Mouse (Mus musculus): ENCODE data around the gene A930017K11Rik. TPM values are rescaled to one million over a fixed set of nuclear protein-coding genes. Genes with fewer than 3 reads are reported as not detected.
A peak's percentile ranks its signal among the peaks of the same experiment; 100 is the strongest.

A930017K11Rik gene
- total RNA-seq, 2 experiments from 2014 or later, result not detected

DNA sequence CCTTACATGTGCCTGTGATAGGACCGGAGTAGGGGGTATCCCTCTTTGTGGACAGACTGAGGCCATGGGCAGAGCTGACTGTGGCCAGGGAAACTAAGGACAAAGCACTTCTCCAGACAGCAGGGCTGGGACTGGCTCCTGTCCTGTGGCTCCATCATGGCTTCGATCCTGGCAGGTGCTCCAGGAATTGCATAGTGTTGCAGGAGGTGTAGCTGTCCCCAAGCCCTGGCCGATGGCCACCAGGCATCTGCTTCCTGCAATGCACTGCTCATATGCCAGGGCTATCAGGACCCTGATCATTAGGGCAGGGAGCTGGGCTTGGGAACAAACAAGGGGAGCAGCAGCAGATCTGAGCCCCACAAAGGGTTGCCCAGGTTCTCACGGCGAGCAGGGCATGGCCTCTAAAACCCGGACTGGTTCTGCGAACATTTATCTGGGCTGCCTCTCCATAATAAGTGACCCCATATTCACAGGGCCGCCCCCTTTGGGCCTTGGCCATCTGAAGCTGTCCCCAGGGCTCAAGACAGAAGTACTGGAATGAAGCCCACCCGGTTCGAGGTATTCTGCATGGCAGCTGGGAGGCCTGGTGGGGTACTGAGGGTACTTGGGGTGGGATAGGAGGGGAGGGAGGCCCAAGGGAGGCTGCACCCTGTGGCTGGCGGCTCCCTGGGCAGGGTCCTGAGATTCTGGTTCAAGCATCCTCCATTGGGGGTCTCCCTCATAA is 6.6 kb upstream of the A930017K11Rik start:
- no peak for DNase-seq

DNA sequence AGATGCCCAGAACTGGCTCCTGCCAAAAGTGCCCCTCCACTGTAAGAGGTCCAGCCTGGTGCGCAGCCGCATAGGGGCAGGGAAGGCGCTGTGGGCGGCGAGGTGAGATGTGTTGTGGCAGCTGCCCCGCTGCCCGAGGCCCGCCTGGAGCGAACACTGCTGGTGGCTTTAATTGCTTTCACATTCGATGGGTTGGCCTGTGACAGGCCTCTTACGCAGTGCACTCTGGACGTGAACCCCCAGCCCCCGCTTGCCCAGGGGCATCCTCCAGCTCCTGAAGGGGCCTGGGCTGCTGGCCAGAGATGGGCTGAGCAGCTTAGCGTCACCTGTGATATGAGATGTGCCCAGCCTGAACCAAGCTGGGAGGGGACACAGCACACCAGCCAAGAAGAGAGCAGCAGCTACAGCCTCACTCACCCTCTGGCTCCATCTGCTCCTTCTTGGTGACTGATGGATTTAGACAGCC is 5.3 kb upstream of the A930017K11Rik start:
- DNase-seq, result no peak

DNA sequence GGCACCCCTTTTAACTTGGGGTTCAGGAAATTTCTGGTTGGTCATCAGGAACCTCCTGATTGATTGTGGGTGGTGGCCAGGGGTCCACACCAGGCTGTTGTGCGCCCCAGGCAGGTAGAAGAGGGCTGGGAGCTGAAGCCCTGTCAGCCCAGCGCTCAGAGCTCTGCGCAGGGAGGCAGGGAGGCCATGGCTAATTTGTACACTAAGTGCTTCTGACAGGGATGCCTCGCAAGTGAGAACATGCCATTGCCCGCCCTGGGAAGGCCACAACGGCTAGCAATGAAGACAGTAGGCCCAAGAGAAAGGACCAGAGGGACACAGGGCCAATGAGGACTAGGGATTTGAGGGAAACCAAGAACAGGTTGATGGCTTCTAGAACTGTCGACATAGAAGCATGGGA is 4.3 kb upstream of the A930017K11Rik start:
- no peak for DNase-seq

DNA sequence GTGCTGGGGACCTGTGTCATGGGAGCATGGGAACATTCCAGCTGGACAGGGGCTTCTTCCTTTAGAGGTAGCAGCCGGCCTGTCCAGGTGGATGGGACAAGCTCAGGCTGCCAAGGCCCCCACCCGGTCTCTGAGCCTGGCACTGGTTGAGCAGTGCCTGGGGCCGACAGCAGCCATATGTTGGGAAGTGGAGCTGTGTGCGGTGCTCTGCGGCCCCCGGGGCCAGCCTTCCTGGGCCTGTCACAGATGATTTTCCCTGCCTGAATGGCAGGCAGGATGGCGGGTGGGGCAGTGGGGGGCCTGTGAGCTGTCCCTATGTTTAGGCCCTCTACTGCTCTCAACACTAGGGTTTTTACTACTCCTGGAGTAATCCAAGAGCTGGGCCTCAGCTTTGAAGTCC is 3.8 kb upstream of the A930017K11Rik start:
- DNase-seq, result no peak

DNA sequence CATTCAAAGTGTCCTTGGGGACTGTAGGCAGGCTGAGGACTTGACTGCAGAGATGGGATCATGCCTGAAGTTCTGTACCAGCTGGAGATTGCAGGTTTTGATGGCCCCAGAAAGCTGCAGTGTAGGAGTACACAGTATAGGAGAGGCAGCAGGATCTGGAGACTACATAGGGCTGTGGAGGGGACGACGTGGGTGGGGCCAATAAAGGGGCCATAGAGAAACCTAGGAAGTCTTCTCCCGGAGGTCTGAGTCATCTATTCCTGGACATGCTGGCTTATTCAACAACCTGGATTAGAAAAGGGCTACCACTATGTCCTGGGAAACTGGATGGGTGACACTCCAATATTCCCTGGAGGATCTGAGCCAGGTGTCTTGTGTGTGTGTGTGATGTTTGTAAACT is 3.4 kb upstream of the A930017K11Rik start:
- DNase-seq, result no peak

DNA sequence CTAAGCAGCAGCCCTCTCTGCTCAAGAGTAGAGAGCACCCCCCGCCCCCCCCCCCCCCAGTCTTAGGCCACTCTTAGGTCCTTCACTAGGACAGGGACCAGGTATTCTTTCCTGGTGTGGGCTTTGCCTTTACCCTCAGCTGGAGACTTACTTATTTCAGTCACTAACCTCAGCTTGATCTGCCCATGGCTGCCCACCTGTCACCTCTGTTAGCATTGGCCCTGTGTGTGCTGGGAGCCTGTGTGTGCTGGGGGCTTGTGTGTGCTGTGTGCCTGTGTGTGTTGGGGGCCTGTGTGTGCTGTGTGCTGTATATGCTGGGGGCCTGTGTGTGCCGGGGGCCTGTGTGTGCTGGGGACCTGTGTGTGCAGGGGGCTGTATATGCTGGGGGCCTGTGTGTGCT is 2.3 kb upstream of the A930017K11Rik start:
- no peak for DNase-seq

DNA sequence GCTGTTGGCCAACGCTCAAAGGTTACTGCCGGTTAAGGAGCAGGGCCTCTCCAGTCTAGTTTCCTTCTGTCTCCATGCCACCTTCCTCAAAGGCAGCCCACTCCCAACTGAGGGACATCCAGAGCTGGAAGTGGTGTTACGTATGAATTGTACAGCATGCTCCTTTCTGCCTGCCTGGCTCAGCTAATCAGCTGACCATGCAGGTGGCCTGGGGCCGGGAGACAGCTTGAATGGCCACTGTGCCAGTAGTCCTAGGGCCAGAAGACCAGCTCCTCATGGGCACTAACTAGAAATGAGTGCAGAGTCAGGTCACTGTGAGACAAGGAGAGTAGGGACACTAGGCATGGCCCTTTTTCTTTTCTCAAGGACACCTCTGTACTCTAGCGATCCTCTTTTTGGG is 796 bp upstream of the A930017K11Rik start:
- no peak for DNase-seq

DNA sequence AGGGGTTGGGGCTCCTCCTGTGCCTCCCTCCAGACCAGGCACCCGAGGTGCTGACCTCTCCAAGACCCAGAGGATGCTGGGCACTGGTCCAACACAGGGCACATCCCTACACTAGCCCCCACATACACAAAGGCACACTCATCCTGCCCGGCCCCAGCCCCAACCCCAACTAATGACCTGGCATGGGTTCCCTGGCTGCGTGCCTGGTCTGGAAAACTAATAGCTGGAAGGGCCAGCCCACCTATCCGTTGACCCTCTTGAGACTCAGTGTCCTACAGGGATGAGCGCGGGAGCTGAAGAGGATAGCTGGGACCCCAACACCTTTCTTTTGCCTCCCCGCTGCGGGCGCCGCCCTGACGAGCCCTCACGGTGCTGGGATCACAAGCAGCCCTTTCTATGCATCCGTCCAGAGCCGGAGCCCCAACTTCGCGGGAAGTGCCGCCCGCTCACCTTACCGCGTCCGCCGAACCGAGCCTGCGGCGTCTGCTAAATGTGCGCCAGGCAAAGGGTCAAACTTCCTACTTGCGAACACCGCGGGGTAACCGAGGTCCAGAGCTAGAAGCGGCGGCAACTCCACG is 1.1 kb downstream of the A930017K11Rik start:
- peak; percentile 23 for DNase-seq

DNA sequence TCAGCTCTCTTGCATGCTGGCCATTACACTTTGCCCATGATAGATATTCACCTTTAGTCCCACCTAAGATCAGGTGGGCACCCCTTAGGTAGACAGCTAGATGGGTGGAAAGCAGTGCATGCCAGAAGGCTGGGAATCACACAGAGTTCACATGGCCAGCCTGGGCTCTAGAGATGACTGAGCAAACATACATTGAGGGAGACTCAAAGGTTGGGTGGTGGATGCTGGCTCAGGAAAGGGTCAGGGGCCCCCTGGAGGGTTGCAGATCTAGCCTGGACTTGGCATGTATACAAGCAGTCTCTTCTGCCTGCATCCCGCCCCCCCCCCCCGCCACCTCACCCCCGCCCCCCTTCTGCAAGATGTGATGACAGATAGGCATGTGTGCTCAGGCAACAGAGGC is 1.7 kb downstream of the A930017K11Rik start:
- no peak for DNase-seq

DNA sequence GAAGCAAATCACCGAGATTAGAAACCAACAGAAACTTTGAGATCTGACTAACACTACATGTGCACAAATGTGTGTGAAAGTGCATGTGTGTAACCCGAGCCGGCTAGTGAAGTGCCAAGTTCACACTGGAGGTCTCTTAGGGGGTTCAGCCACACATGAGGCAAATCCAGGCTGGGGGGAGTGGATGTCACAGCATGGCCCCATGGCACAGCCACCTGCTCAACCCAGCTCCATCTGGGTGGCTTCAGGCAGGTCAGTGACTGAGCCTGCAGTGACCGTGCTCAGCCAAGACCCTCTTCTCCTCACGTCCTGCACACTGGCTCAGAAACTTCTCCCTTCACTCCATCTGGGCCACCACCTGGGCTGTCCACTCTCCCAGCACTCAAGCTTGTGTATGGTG is 2.4 kb downstream of the A930017K11Rik start:
- DNase-seq, result no peak

DNA sequence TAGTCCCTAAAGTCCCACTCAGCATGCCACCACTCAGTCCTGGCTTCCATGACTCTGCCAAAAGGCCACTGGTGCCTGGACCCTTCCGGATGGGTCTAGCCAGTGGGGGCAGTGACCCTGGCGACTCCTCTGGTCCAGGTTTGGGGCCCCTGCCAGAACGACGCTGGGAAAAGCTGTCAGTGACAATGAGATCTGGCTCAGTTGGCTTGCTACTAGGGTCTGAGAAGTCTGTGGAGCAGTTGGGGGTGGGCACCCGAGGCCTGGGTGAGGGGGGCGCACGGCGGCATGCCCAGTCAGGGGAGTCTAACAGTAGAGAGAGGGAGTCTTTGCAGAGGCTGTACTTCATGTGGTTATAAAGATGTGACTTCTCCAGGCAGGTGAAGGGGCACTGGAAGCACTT is 4.3 kb downstream of the A930017K11Rik start:
- DNase-seq, result no peak

DNA sequence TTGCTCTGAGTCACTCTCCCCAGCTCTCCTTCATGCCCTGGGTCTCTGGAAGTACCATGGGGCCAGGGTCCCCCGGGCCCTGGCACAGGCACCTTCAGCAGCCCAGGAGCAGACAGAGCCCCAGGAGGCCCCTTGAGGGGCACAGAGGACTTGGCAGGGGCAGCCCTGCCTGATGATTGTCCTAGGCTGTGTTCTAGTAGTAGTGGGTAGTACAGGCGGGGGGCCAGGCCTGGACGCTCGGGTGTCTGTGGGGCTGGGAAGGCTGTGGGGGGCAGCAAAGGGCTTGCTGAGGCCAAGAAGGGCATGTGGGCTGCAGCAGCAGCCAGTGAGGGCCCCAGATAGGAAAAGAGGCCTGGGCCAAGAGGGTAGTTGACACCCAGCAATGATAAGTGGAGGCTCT is 4.8 kb downstream of the A930017K11Rik start:
- no peak for DNase-seq

DNA sequence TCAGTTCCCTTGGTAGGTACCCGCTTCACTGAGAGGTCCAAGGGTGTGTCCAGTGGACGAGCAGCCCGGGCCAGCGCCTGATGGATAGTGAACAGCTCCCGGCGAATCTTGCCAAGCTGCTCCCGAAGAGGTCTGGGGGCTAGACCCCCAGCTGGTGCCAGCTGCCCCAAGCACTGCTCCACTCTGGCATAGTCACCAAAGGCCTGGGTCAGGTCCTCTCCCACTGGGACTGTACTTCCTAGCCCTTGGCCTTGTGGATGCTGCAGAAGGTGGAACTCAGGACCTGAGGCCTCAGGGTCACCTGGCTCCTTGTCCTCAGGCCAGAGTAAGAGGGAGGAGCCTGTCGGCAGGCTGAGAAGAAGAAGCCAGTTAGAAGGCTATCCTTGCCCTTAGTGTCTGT is 5.5 kb downstream of the A930017K11Rik start:
- no peak for DNase-seq

DNA sequence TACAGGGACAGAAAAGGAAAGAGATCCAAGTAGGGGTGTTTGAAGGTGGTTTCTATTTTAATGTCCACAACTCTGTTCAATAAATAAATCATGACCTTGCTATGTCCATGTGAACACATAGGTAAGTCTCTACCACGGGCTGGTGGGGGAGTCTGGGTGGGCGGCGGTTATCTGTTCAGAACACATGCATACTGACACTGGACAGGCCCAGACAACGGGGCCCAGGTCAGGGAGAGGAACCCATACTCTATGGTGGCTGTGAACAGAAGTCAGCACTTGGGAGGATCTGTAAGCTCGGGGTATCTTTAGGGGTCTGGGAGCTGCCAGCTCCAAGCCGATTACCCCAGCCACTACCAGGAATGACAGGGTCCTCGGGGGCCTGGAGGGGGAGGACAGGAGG is 6.0 kb downstream of the A930017K11Rik start:
- DNase-seq, result no peak

DNA sequence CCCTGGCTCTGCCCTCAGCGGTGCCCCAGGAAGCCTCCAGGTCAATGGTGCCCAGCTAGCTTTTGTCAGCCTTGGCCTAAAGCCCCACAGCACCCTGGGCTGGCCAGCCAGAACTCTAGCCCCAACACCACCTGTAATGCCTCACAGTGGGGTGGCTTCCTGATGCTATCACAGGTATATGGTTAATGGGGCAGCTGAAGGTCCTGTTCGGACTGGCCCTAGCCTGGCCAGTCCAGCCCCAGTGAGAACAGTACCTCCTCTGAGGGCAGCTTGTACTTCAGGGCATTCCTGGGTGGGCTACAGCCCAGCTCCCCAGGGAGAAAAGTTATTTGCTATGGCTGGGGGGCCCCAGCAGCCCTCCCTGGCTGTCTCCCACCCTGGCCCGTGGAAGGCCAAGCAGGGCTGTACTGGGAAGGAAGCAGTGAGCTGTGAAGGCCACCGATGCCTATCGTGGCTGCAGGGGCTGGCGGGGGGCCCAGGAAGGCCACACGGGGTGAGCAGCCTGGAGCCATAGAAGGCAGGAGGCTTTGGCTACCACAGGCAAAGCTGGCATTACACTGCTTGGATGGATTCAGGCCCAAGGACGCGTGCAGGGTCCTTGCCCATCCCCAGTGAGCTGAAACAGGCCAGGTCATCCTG is 6.7 kb downstream of the A930017K11Rik start:
- no peak for DNase-seq

DNA sequence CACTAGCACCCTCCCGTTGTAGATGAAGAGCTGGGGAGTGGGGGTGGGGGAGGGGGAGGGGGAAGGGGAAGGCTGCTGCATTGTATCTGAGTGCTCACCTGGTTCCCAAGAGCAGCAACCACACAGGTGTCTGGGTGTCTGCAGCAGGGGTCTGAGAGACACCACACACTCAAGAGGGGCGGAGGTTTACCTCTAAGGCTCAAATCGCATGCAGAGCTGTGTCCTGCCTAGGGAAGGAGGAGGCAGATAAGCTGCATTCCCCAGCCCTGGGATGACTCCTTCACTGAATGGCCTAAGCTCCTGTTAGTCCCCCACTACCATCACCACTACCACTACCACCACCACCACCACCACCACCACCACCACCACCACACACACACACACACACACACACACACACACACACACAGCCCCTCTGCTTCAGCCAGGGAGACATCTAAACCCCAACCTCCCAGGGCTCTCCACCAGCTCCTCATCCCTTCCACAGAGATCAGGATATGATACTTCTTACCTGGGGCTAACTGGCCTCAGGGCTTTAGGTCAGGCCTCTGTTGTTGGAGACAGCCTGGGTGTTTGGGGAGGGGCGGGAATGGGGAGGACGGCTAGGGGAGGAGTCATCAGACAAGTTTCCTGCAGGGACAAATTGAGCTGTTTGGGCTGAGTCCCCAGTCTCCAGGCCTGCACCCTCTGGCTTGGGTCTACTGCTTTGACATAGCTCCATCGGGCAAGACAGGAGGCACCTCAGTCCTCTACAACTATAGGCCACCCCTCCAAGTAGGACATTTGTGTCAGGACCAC is 7.8 kb downstream of the A930017K11Rik start, which contains the start of the genes Pigq and Nhlrc4:
TSS of gene Pigq (minus strand) at position 571 of the 798 bp plus-strand sequence.
TSS of gene Nhlrc4 (minus strand) at position 596 of the 798 bp plus-strand sequence.
- DNase-seq, result no peak

DNA sequence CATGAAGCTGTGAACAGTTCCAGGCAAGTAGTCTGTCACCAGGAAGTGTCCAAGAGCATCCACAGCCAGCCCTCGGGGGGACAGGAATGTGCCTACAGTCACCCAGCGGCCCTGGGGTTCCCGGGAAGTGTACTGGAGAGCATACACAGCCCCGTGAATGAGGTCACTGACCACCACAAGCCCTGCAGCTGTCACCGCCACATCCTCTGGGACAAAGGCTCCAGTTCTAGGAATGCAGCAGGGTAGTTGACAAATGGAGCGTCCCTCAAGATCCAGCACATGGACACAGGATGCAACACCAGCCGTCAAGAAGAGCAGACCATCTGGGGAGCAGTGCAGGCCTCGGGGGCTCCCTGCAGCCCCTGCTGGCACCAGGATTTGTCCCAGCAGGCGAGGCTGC is 8.6 kb downstream of the A930017K11Rik start:
- DNase-seq, result no peak

DNA sequence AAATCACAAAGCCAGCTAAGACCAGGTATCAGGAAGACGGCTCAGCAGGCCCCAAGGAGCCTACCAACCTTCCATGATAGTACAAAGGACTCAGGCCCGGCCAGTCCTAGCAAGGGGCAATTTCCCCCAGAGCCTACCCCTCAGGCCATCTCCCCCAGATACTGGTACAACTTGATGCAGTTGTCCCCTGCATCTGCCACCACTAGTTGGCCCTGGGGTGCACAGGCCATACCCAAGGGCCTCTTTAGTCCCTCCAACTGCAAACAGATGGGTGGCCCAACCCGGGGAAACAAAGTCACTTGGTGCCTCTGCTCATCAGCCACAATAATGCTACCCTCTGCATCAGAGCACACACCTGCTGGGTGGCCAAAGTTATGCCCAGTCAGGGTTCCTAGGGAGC is 9.1 kb downstream of the A930017K11Rik start:
- no peak for DNase-seq

DNA sequence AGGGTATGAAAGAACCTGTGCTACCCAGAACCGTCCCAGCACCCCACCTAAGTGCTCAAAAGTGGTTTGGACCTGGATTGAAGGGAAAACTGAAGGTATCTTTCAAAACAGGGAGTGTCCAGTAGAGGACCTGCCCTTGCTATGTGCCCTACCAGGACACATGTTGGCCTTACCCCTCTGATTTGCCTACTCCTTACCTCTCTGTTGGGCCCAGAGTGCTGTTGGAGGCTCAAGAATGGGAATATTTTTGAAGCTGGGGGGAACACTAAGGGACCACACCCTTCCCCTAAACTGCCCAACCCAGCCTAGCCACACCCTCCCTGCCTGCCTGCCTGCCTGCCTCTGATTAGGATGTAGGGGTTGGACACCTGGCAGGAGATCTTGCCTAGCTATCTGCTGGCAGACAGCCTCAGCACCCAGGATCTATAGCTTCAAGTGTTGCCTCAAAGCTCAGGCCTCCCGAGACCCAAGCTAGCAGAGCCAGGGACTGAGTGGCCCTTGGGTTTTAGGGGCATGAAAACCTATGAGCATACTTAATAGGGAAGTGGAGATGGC is 9.7 kb downstream of the A930017K11Rik start:
- no peak for DNase-seq

DNA sequence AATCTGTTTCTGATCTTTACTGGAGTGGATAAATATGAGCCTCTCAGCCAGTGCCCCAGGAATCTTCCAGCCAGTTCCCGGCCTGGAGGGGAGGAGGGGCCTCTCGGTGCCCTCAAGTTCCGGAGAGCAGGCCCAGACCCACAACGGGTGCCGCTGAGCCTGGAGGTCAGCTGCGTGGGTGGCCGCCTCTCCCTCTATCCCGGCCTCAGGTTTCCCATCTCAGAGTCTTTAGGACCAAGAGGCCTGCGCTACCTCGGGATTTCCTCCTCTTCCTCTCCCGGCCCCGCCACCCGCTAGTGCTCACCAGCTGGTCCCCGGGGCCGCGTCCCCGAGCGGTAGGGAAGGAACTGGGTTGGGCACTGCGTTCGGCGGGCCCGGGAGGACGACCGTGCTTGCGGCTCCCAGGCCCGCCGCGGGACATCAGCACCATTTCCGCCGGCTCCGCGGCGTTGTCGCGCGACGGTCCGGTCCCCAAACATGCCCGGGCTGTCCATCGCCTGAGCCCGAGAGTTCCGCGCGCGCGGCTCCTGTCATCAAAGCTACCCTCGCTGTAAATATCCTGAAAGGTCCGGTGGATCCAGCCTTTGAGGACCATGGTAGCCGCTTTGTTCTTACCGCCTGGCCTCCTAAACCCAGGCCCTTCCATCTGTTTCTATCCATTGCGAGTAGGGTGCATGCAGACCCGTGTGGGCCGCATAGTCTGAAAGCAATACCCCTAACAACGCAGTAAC is 10.7 kb downstream of the A930017K11Rik start:
- DNase-seq, result peak; percentile 87

DNA sequence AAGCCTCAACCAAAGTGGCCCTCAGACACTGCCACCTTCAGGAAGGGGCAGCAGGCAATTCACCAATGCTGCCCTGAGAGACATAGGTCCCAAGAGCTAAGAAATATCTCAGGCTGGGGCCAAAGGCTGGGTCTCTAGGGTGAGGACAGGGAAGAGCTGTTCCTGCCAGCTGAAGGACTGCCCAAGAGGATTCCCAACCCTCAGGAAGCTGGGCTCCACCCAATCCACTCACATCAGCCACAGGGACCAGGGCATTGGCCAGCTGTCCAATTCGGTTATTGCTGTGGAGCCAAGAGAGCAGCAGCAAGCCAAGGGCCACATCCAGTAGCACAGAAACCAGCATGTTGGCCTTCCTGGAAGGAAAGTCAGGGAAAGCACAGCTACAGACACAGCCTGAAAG is 17.8 kb downstream of the A930017K11Rik start:
- DNase-seq, result no peak

DNA sequence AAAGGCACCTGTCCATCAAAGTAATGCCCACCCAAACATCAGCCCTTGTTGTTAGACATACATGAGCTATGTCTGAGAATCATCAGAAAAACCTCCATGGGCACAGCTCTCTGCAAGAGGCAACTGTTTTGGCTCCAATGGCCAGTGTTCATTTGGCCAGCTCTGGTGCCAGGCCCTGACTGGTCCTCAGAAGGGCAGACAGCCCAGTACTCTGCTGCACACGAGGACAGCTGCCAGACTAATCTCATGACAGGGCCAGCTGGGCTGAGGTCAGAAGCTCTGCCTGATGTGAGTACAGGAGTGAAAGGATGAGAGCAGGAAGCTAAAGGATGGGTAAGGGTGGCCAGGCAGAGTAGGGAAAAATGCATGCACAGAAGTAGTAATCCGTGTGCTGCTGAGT is 27.0 kb downstream of the A930017K11Rik start:
- peak; percentile 52 for DNase-seq
